Mouse (Mus musculus) forebrain, embryonic 11.5 days (tissue): Measurements from ENCODE around the gene Ccdc116. TPM values are rescaled to one million over a fixed set of nuclear protein-coding genes. Genes with fewer than 3 reads are reported as not detected.

Experiments used
- ATAC-seq: fragments of 200-750 bp; cut with Nextera tagmentation; replicated peaks from 2 replicates; pipeline ENCODE4 v1.8.0; 2017; ENCODE audit warnings: moderate TSS enrichment; ENCODE audit not compliant: low FRiP score
- DNase-seq: peaks from one replicate; pipeline ENCODE4 v3.0.0-alpha.2; 2017; ENCODE audit warnings: low spot score
- H3K27ac ChIP-seq: fragments of 300-500 bp; sonication (generic); 2 replicates; pipeline ENCODE4 v1.5.1; 2014; ENCODE audit warnings: low read depth, low read length
- H3K27me3 ChIP-seq: fragments of 300-500 bp; sonication (generic); 2 replicates; pipeline ENCODE4 v1.6.1; 2014; ENCODE audit warnings: mild to moderate bottlenecking, low read length, mixed read lengths; ENCODE audit not compliant: control insufficient read depth, insufficient read depth
- H3K36me3 ChIP-seq: fragments of 300-500 bp; sonication (generic); 2 replicates; pipeline ENCODE4 v1.6.1; 2014; ENCODE audit warnings: mild to moderate bottlenecking, low read length, moderate library complexity, mixed read lengths; ENCODE audit not compliant: control insufficient read depth, insufficient read depth
- H3K4me1 ChIP-seq: fragments of 300-500 bp; sonication (generic); replicated peaks from 2 replicates; pipeline ENCODE4 v1.6.1; 2014; ENCODE audit warnings: low read length, mixed read lengths; ENCODE audit not compliant: control insufficient read depth, insufficient read depth
- H3K4me2 ChIP-seq: fragments of 300-500 bp; sonication (generic); 2 replicates; pipeline ENCODE4 v1.6.1; 2014; ENCODE audit warnings: low read depth, mild to moderate bottlenecking, low read length, moderate library complexity, mixed read lengths; ENCODE audit not compliant: severe bottlenecking
- H3K4me3 ChIP-seq: fragments of 300-500 bp; sonication (generic); 2 replicates; pipeline ENCODE4 v1.5.1; 2014; ENCODE audit warnings: low read depth, low read length
- H3K9ac ChIP-seq: fragments of 300-500 bp; sonication (generic); 2 replicates; pipeline ENCODE4 v1.6.1; 2014; ENCODE audit warnings: low read length
- H3K9me3 ChIP-seq: fragments of 300-500 bp; sonication (generic); 2 replicates; pipeline ENCODE4 v1.6.1; 2016; ENCODE audit warnings: low read length, mixed read lengths; ENCODE audit not compliant: control insufficient read depth
- WGBS: fragments of 180-500 bp; shearing (Covaris S2); extraction: QIAGEN DNeasy Blood & Tissue Kit; methylation state at CpG from one replicate; pipeline ENCODE4 v1.1.7; 2014; 5-methylcytosine and 5-hydroxymethylcytosine counted together
- polyA plus RNA-seq: library from polyadenylated mRNA; unstranded; fragments of >200 nt; fragmentation: Nextera tagmentation; extraction: Ambion mirVana; gene quantifications from 2 replicates; pipeline ENCODE4 v1.2.1, GENCODE M21; 2014

The Ccdc116 gene
- polyA plus RNA-seq, 1 experiment from 2014 or later, result 0.61 TPM

DNA sequence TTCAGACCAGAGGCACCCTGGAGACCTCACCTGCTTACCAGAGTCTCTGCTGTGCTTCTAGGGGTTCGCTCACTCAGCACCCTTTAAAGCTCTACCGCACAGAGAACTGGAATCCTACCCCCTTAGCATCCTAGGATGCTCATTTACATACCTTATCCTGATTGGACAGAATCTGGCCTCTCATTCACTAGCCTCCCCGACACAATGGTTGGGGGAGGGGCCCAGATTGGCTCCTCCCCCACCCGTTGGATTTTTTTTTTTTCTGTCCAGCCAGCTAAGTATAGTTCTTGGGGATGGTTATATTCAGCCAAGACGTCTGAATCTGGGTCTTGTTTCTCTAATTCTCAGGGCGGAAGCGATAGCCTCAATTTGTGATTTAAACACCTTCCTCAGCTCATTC lies 2.7 kb downstream of the Ccdc116 start, which contains the start of gene Ydjc:
Gene Ydjc, plus strand, starts transcription at position 283 of the 400 bp plus-strand sequence.
- Histone ChIP-seq H3K9me3 (no peaks in the 10 kb centered on the region), H3K9ac (no peak within 1 kb of the TSS), H3K36me3 (no peaks in the 10 kb centered on the region), H3K27me3 (peaks cover 9% of the 10 kb centered on the region), H3K4me3 (no peak within 1 kb of the TSS), H3K4me2 (no peak within 1 kb of the TSS), H3K27ac (no peak within 1 kb of the TSS), H3K4me1 (peaks cover 5% of the 10 kb centered on the region; the same call in 1 of the 2 replicates)
- ATAC-seq (no peak), DNase-seq (no peak)
- 13% methylated on average over 7 of the region's 7 CpGs for WGBS

DNA sequence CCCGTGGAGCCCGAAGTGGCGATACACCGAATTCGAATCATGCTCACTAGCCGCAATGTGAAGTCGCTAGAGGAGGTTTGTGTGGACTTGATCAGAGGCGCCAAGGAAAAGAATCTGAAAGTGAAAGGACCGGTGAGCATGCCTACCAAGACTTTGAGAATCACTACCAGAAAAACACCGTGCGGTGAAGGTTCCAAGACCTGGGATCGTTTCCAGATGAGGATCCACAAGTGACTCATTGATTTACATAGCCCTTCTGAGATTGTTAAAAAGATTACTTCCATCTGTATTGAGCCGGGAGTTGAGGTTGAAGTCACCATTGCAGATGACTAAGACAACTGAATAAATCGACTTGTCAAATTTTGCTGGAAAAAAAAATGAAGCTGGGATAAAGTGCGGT lies 9.7 kb downstream of the Ccdc116 start:
- Histone ChIP-seq H3K9me3 (no peaks in the 10 kb centered on the region), H3K36me3 (no peaks in the 10 kb centered on the region), H3K4me1 (no peaks in the 10 kb centered on the region), H3K4me2 (no peak overlapping the region), H3K27me3 (no peaks in the 10 kb centered on the region), H3K4me3 (no peak overlapping the region), H3K9ac (no peak overlapping the region), H3K27ac (no peak overlapping the region)
- 89% methylated on average over 15 of the region's 15 CpGs for WGBS
- ATAC-seq, result no peak
- no peak for DNase-seq

DNA sequence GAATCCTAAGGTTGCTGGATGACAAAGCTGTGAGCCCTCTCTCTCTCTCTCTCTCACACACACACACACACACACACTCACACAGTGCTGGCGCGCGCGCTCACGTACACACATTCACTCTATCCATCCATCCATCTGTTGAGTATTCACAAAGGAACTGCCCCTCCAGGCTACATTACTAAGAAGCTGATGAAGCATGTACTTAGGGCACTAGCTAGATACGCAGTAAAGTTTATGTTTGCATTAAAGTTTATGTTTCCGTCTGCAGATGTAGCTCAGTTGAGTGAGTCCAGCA lies 14.2 kb downstream of the Ccdc116 start:
- no peaks in the 10 kb centered on the region for H3K27me3 ChIP-seq
- H3K4me2 ChIP-seq, result peak overlapping the region; percentile 97
- H3K36me3 ChIP-seq, result no peaks in the 10 kb centered on the region
- H3K4me1 ChIP-seq, result peaks cover 4% of the 10 kb centered on the region
- H3K27ac ChIP-seq, result no peak overlapping the region; the same call in 1 of the 2 replicates
- DNase-seq, result peak; percentile 64
- H3K9ac ChIP-seq, result peak overlapping the region; percentile 80
- ATAC-seq, result no peak
- peak overlapping the region; percentile 73 for H3K4me3 ChIP-seq
- no peaks in the 10 kb centered on the region for H3K9me3 ChIP-seq
- 44% methylated on average over 7 of the region's 7 CpGs for WGBS

DNA sequence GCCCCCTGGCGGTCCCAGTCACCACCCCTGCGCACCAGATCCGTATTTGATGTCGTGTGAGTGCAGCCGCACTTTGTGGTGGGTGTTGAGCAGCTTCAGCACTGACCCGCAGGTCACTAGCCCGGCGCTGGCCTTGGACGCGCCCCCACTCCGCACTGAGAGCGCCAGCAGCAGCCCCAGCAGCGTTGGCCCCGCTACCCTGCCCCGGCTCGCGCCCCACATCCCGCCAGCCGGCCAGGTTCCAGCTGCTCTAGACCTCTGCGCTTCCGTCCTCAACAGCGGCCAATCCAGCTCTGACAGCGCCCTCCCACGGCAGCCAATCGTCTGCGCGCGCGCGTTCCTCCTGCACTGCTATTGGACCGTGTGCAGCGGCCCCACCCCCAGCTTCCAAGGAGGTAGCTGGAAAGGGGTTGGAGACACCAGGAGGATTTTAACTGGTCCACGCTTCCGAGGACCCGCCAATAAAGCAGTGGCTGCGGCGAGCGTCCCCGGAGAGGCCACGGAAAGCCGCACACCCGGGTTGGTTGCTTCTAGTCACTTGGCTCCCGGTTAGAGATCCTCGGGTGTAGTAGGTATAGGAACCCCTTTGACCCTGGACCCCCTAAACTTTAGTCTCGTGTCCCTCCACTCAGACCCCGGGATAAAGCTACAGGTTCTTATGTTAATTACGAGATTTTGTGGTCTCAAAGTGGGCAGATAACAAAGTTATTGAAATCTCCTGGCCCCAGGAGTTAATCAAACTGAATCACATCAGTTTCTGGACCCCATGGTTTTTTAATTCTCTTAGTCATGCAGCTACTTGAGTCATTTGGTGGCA lies 14.7 kb downstream of the Ccdc116 start, which contains the start of gene Sdf2l1:
Gene Sdf2l1, minus strand, starts transcription at position 295 of the 817 bp plus-strand sequence.
- peak within 1 kb of the TSS; percentile 80 for H3K9ac ChIP-seq
- peak within 1 kb of the TSS; percentile 73 for H3K4me3 ChIP-seq
- H3K27me3 ChIP-seq, result no peaks in the 10 kb centered on the region
- under 1% methylated on average over 47 of the region's 47 CpGs for WGBS
- ATAC-seq, result peak; percentile 98
- peak within 1 kb of the TSS; percentile 97 for H3K4me2 ChIP-seq
- no peaks in the 10 kb centered on the region for H3K9me3 ChIP-seq
- H3K4me1 ChIP-seq, result peaks cover 4% of the 10 kb centered on the region
- DNase-seq, result peak; percentile 100
- H3K36me3 ChIP-seq, result no peaks in the 10 kb centered on the region
- peak within 1 kb of the TSS; percentile 81; the same call in 1 of the 2 replicates for H3K27ac ChIP-seq

DNA sequence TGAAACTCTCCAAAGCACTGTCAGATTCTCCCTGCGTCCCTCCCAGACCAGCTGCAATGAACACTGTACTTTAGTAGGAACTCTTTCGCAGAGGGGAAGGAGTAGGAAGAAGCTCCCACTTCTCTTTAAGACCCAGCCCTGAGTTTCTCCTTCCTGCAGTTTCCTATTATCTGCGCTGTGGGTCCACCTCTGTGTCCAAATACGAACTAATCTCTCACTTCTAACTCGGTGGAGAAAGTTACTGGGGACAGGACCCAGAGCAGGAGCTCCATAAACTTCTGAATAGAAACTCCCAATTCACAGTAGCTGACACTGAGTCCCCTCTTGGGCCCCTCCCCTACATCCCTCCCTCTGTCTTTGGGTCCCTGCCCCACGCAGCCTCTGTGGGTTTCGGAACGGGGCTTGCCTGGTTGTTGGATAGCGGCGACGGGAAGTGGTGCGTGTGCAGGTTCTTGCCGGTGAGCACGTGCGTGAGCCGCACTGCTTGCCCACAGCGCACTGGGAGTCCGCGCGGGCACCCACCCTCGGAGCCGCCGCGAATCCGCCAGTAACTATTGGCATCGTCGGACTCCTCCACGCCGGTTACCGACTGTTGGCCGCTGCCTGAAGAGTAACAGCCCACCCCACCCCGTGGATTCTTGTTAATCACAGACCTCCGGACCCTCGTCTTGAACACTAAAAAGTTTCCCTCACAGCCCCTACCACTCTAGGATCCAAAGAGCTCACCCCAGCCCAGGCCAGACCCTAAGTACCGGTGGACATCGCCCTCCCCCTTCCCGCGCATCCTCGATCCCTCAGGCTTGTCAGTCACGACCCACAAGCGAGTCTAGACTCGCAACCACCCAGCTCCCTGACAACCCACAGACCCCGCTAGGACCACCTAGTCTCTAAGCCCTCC lies 15.6 kb downstream of the Ccdc116 start:
- Histone ChIP-seq H3K4me1 (peaks cover 4% of the 10 kb centered on the region), H3K4me2 (peak overlapping the region; percentile 97), H3K36me3 (no peaks in the 10 kb centered on the region), H3K27me3 (no peaks in the 10 kb centered on the region), H3K4me3 (peak overlapping the region; percentile 73), H3K27ac (peak overlapping the region; percentile 81; the same call in 1 of the 2 replicates), H3K9me3 (no peaks in the 10 kb centered on the region), H3K9ac (peak overlapping the region; percentile 80)
- DNase-seq (peak; percentile 68), ATAC-seq (peak; percentile 4; the same call in 1 of the 2 replicates)
- 4% methylated on average over 43 of the region's 43 CpGs for WGBS

DNA sequence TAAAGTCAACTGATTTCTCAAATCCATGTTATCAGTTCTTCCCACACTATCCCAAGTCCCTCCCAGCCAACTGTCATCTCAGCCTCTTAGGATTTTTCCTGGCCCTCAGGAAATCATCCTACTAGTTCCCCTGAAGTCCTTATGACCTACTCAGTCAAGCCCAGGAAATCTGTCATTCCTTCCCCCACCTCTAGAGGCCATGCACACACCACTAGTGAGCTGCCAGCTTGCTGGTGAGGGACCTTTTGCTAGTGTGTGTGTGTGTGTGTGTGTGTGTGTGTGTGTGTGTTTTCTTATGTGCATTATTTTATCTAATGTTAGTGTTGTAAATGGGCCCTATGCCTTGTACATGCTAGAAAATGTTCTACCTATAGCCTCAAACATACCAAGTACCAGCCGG lies 19.7 kb downstream of the Ccdc116 start:
- WGBS, result 95% methylated on average over 1 of the region's 1 CpGs
- no peak for ATAC-seq
- DNase-seq, result no peak
- H3K4me2 ChIP-seq, result no peak overlapping the region
- H3K9me3 ChIP-seq, result no peaks in the 10 kb centered on the region
- H3K27me3 ChIP-seq, result no peaks in the 10 kb centered on the region
- H3K4me1 ChIP-seq, result peaks cover 10% of the 10 kb centered on the region
- H3K27ac ChIP-seq, result no peak overlapping the region
- H3K4me3 ChIP-seq, result no peak overlapping the region
- no peak overlapping the region for H3K9ac ChIP-seq
- H3K36me3 ChIP-seq, result no peaks in the 10 kb centered on the region; the same call in 1 of the 2 replicates

DNA sequence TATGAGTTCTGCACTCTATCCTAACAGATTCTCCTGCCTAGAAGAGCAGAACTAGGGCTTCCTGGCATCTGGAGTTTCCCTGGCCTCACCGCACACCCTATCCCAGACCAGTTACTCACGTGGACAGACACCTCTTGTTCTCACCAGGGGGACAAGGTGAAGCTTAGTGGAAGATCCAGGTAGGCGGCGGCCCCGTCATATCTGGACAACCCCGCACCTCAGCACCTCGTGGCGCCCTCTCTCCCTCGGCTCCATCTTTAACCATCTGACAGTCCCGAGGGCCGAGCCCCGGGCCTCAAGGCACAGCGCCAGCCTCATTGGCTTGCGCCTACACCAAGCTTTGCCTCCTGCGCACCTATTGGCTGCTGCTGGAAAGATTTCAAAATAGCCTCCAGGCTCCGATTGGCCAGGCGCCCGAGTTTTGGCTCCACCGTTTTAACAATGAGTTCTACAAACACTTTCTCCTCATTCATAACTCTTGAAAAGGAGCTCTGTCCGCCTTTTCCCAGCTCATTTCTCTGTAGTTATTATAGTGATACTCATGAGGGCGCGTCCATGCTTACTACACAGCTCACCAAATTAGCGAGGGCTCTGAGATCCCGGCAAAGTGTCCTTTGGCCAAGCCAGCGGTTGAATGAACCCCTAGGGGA lies 22.0 kb downstream of the Ccdc116 start, which contains the start of gene 2610318N02Rik:
Gene 2610318N02Rik, minus strand, starts transcription at position 297 of the 650 bp plus-strand sequence.
- under 1% methylated on average over 25 of the region's 25 CpGs for WGBS
- peak within 1 kb of the TSS; percentile 67 for H3K4me3 ChIP-seq
- no peaks in the 10 kb centered on the region for H3K27me3 ChIP-seq
- peak within 1 kb of the TSS; percentile 84 for H3K4me2 ChIP-seq
- DNase-seq (peak; percentile 92), ATAC-seq (peak; percentile 95)
- H3K9me3 ChIP-seq, result no peaks in the 10 kb centered on the region
- H3K27ac ChIP-seq, result peak within 1 kb of the TSS; percentile 77
- H3K4me1 ChIP-seq, result peaks cover 13% of the 10 kb centered on the region; the same call in 1 of the 2 replicates
- peak within 1 kb of the TSS; percentile 88 for H3K9ac ChIP-seq
- H3K36me3 ChIP-seq, result peaks cover 3% of the 10 kb centered on the region; the same call in 1 of the 2 replicates
